In the genomic region with DNA sequence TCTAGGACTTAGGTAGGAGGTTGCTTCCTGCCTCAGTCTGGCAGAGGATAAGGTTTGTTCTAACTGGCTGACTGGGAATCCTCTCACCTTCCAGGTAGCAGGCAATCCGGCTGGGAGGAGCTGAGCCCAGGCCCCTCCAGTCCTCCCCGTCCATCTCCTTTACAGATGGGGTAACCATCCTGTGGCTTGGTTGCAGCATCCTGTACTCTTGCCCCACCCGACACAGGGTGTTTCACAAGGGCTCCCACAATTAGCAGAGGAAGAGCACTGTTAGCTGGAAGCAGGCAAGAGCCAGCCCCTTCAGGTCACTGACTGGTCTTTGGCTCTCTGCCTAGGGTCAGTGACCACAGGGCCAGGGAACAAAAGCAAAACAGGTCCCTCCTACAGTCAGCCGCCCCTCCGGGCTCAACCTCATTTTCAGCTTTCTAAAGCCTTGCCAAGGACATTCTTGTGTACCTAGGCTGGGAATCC, we compare ENCODE assay signal across 8 mouse cellular contexts. TPM values are rescaled to one million over a fixed set of nuclear protein-coding genes. Genes with fewer than 3 reads are reported as not detected.
DNase-seq lines count a peak whose midpoint lies in the region; ATAC-seq and TF ChIP-seq lines count a peak whose summit lies in the region.

No protein-coding gene starts in this region.

- H3K4me3 ChIP-seq in neural tube, embryonic 11.5 days (ENCODE audit: low read depth, low read length), result no peak overlapping the region
- no peak overlapping the region; the same call in 1 of the 2 replicates for H3K4me3 ChIP-seq in embryonic fibroblast, embryonic 13.5 days (ENCODE audit: insufficient read depth, low read length)
- no peak overlapping the region for H3K4me3 ChIP-seq in intestine, embryonic 14.5 days (ENCODE audit: low read depth, low read length)
- H3K4me3 ChIP-seq in liver, embryonic 14.5 days (ENCODE audit: insufficient read depth in 1 of 2, low read depth in 2 of 2, low read length in 2 of 2), result peak overlapping the region; percentile 64 to 89
- peak overlapping the region; percentile 4; the same call in 1 of the 2 replicates for H3K4me3 ChIP-seq in neural tube, embryonic 13.5 days

- peak overlapping the region; percentile 35 for H3K27ac ChIP-seq in neural tube, embryonic 11.5 days (ENCODE audit: low read depth, low read length)
- H3K27ac ChIP-seq in embryonic fibroblast, embryonic 13.5 days (ENCODE audit: insufficient read depth, low read length), result peak overlapping the region; percentile 90
- H3K27ac ChIP-seq in intestine, embryonic 14.5 days (ENCODE audit: low read depth), result peak overlapping the region; percentile 43; the same call in 1 of the 2 replicates
- H3K27ac ChIP-seq in liver, embryonic 14.5 days, result peak overlapping the region; percentile 99
- peak overlapping the region; percentile 47 for H3K27ac ChIP-seq in neural tube, embryonic 13.5 days (replicated peaks)

- DNase-seq in neural tube, embryonic 11.5 days (ENCODE audit: low spot score), result no peak
- no peak for DNase-seq in neural tube, embryonic 10.5 days (ENCODE audit: extremely low spot score, low spot score)
- no peak for DNase-seq in intestine, embryonic 14.5 days (ENCODE audit: low spot score)
- DNase-seq in liver, embryonic 14.5 days (ENCODE audit: low read depth in 3 of 3, low spot score in 3 of 3), result no peak
- no peak for DNase-seq in right cerebral cortex, postnatal 36 days (ENCODE audit: low spot score in 2 of 2)

- H3K9me3 ChIP-seq in neural tube, embryonic 11.5 days (ENCODE audit: control insufficient read depth, low read length), result no peaks in the 10 kb centered on the region
- no peaks in the 10 kb centered on the region for H3K9me3 ChIP-seq in intestine, embryonic 14.5 days (ENCODE audit: control insufficient read depth, low read length)
- no peaks in the 10 kb centered on the region for H3K9me3 ChIP-seq in liver, embryonic 14.5 days (ENCODE audit: control insufficient read depth, low read length)
- no peaks in the 10 kb centered on the region for H3K9me3 ChIP-seq in neural tube, embryonic 13.5 days

- peak overlapping the region; percentile 35; the same call in 1 of the 2 replicates for H3K9ac ChIP-seq in neural tube, embryonic 11.5 days (ENCODE audit: low read length)
- no peak overlapping the region for H3K9ac ChIP-seq in intestine, embryonic 14.5 days (ENCODE audit: low read length)
- peak overlapping the region; percentile 99 for H3K9ac ChIP-seq in liver, embryonic 14.5 days (replicated peaks)
- peak overlapping the region; percentile 96 for H3K9ac ChIP-seq in neural tube, embryonic 13.5 days

- H3K36me3 ChIP-seq in neural tube, embryonic 11.5 days (ENCODE audit: control insufficient read depth, insufficient read depth, low read length), result peaks cover 9% of the 10 kb centered on the region
- H3K36me3 ChIP-seq in intestine, embryonic 14.5 days (ENCODE audit: control insufficient read depth, insufficient read depth, low read length), result peaks cover 16% of the 10 kb centered on the region
- peaks cover 9% of the 10 kb centered on the region for H3K36me3 ChIP-seq in liver, embryonic 14.5 days (replicated peaks; ENCODE audit: control insufficient read depth, insufficient read depth, low read depth)
- H3K36me3 ChIP-seq in neural tube, embryonic 13.5 days, result peaks cover 28% of the 10 kb centered on the region

- ATAC-seq in neural tube, embryonic 11.5 days (ENCODE audit: insufficient read depth, low FRiP score, low TSS enrichment), result no peak
- ATAC-seq in intestine, embryonic 14.5 days (replicated peaks; ENCODE audit: low FRiP score, low TSS enrichment, low read depth), result no peak
- peak; percentile 27 for ATAC-seq in liver, embryonic 14.5 days (ENCODE audit: insufficient read depth)
- no peak for ATAC-seq in neural tube, embryonic 13.5 days (ENCODE audit: low read depth)
- no peak for ATAC-seq in megakaryocyte-erythroid progenitor cell, adult 5-6 weeks (replicated peaks; ENCODE audit: low FRiP score, low TSS enrichment, poor library complexity, severe bottlenecking)

- peak overlapping the region; percentile 10; the same call in 1 of the 2 replicates for H3K4me2 ChIP-seq in neural tube, embryonic 11.5 days (ENCODE audit: low read depth)
- H3K4me2 ChIP-seq in intestine, embryonic 14.5 days (ENCODE audit: low read length), result peak overlapping the region; percentile 18
- peak overlapping the region; percentile 75 for H3K4me2 ChIP-seq in liver, embryonic 14.5 days (ENCODE audit: low read depth)
- H3K4me2 ChIP-seq in neural tube, embryonic 13.5 days, result peak overlapping the region; percentile 35

- WGBS in neural tube, embryonic 11.5 days, result 57% methylated on average over 5 of the region's 5 CpGs
- 47% methylated on average over 5 of the region's 5 CpGs for WGBS in intestine, embryonic 14.5 days
- WGBS in liver, embryonic 14.5 days (ENCODE audit: insufficient replicate concordance), result 23% methylated on average over 5 of the region's 5 CpGs
- 43% methylated on average over 5 of the region's 5 CpGs for WGBS in neural tube, embryonic 13.5 days

- no peak for TF ChIP-seq POLR2A in embryonic fibroblast, embryonic 13.5 days (IDR thresholded peaks at IDR 0.05; ENCODE audit: low read depth, low read length)

- no peaks in the 10 kb centered on the region for H3K27me3 ChIP-seq in neural tube, embryonic 11.5 days (ENCODE audit: control insufficient read depth, insufficient read depth, low read length)
- no peaks in the 10 kb centered on the region for H3K27me3 ChIP-seq in intestine, embryonic 14.5 days (replicated peaks; ENCODE audit: control insufficient read depth, insufficient read depth, low read length)
- no peaks in the 10 kb centered on the region for H3K27me3 ChIP-seq in liver, embryonic 14.5 days (ENCODE audit: control insufficient read depth, insufficient read depth, low read length)
- no peaks in the 10 kb centered on the region for H3K27me3 ChIP-seq in neural tube, embryonic 13.5 days

- peaks cover 14% of the 10 kb centered on the region for H3K4me1 ChIP-seq in neural tube, embryonic 11.5 days (ENCODE audit: control insufficient read depth, insufficient read depth, low read length)
- H3K4me1 ChIP-seq in embryonic fibroblast, embryonic 13.5 days (ENCODE audit: control insufficient read depth, insufficient read depth, low read length), result peaks cover 8% of the 10 kb centered on the region; the same call in 1 of the 2 replicates
- H3K4me1 ChIP-seq in intestine, embryonic 14.5 days (replicated peaks; ENCODE audit: control insufficient read depth, insufficient read depth, low read length), result peaks cover 22% of the 10 kb centered on the region
- peaks cover 37 to 52% of the 10 kb centered on the region in 2 experiments for H3K4me1 ChIP-seq in liver, embryonic 14.5 days (replicated peaks; ENCODE audit: control insufficient read depth in 2 of 2, insufficient read depth in 2 of 2, low read length in 1 of 2)
- H3K4me1 ChIP-seq in neural tube, embryonic 13.5 days (replicated peaks), result peaks cover 39% of the 10 kb centered on the region

- no peak for TF ChIP-seq EP300 in liver, embryonic 14.5 days (IDR thresholded peaks at IDR 0.05; ENCODE audit: low read depth)

- no peak for TF ChIP-seq CTCF in embryonic fibroblast, embryonic 13.5 days (IDR thresholded peaks at IDR 0.05; ENCODE audit: borderline replicate concordance, insufficient read depth, low read length)
- TF ChIP-seq CTCF in liver, embryonic 14.5 days (IDR thresholded peaks at IDR 0.05; ENCODE audit: low read depth), result no peak

RNA-seq across cellular contexts. Expression of a gene that starts 3.0 kb away (rescaled TPM):
- polyA plus RNA-seq in neural tube, embryonic 11.5 days (2014; fragmentation: Nextera tagmentation; extraction: Ambion mirVana), result 26.5 and 27.5 TPM in 2 replicates
- polyA plus RNA-seq in embryonic fibroblast, embryonic 13.5 days (2011; ENCODE audit: insufficient read length, low read depth, missing spikeins), result 39.4 and 43.9 TPM in 2 replicates
- polyA plus RNA-seq in intestine, embryonic 14.5 days (2014; fragmentation: Nextera tagmentation; extraction: Ambion mirVana), result 20.1 and 25.0 TPM in 2 replicates
- polyA plus RNA-seq in liver, embryonic 14.5 days (2012; rRNA removed), result 29.5 and 30.9 TPM in 2 replicates
- polyA plus RNA-seq in liver, embryonic 14.5 days (2014; fragmentation: Nextera tagmentation; extraction: Ambion mirVana), result 20.9 and 25.9 TPM in 2 replicates
- polyA plus RNA-seq in neural tube, embryonic 13.5 days (2015; fragmentation: Nextera tagmentation; extraction: Ambion mirVana), result 35.5 and 36.0 TPM in 2 replicates
- 26.0 and 31.6 TPM in 2 replicates for total RNA-seq in megakaryocyte-erythroid progenitor cell, adult 5-6 weeks (2014; fragmentation: Nextera tagmentation)
- total RNA-seq in megakaryocyte-erythroid progenitor cell, adult 5-6 weeks (2017), result 11.7 and 12.2 TPM in 2 replicates

RNA-seq across cellular contexts. Expression of a gene that starts 5.4 kb away (rescaled TPM):
- polyA plus RNA-seq in neural tube, embryonic 11.5 days (2014; fragmentation: Nextera tagmentation; extraction: Ambion mirVana), result 37.2 and 39.0 TPM in 2 replicates
- polyA plus RNA-seq in embryonic fibroblast, embryonic 13.5 days (2011; ENCODE audit: insufficient read length, low read depth, missing spikeins), result 15.9 and 19.2 TPM in 2 replicates
- 31.8 and 35.6 TPM in 2 replicates for polyA plus RNA-seq in intestine, embryonic 14.5 days (2014; fragmentation: Nextera tagmentation; extraction: Ambion mirVana)
- 27.6 and 30.8 TPM in 2 replicates for polyA plus RNA-seq in liver, embryonic 14.5 days (2012; rRNA removed)
- polyA plus RNA-seq in liver, embryonic 14.5 days (2014; fragmentation: Nextera tagmentation; extraction: Ambion mirVana), result 22.0 and 26.3 TPM in 2 replicates
- 52.0 and 55.2 TPM in 2 replicates for polyA plus RNA-seq in neural tube, embryonic 13.5 days (2015; fragmentation: Nextera tagmentation; extraction: Ambion mirVana)
- 62.8 and 79.3 TPM in 2 replicates for total RNA-seq in megakaryocyte-erythroid progenitor cell, adult 5-6 weeks (2014; fragmentation: Nextera tagmentation)
- 39.8 and 48.3 TPM in 2 replicates for total RNA-seq in megakaryocyte-erythroid progenitor cell, adult 5-6 weeks (2017)

RNA-seq across cellular contexts. Expression of a gene that starts 12.7 kb away (rescaled TPM):
- polyA plus RNA-seq in neural tube, embryonic 11.5 days (2014; fragmentation: Nextera tagmentation; extraction: Ambion mirVana), result 109 and 118 TPM in 2 replicates
- polyA plus RNA-seq in embryonic fibroblast, embryonic 13.5 days (2011; ENCODE audit: insufficient read length, low read depth, missing spikeins), result 39.5 and 45.2 TPM in 2 replicates
- 157 and 179 TPM in 2 replicates for polyA plus RNA-seq in intestine, embryonic 14.5 days (2014; fragmentation: Nextera tagmentation; extraction: Ambion mirVana)
- 127 and 135 TPM in 2 replicates for polyA plus RNA-seq in liver, embryonic 14.5 days (2012; rRNA removed)
- polyA plus RNA-seq in liver, embryonic 14.5 days (2014; fragmentation: Nextera tagmentation; extraction: Ambion mirVana), result 86.2 and 99.6 TPM in 2 replicates
- 167 and 175 TPM in 2 replicates for polyA plus RNA-seq in neural tube, embryonic 13.5 days (2015; fragmentation: Nextera tagmentation; extraction: Ambion mirVana)
- 74.6 and 87.3 TPM in 2 replicates for total RNA-seq in megakaryocyte-erythroid progenitor cell, adult 5-6 weeks (2014; fragmentation: Nextera tagmentation)
- 28.5 and 29.6 TPM in 2 replicates for total RNA-seq in megakaryocyte-erythroid progenitor cell, adult 5-6 weeks (2017)

RNA-seq across cellular contexts. Expression of a gene that starts 13.1 kb away (rescaled TPM):
- 31.8 and 33.8 TPM in 2 replicates for polyA plus RNA-seq in neural tube, embryonic 11.5 days (2014; fragmentation: Nextera tagmentation; extraction: Ambion mirVana)
- 44.5 and 59.0 TPM in 2 replicates for polyA plus RNA-seq in embryonic fibroblast, embryonic 13.5 days (2011; ENCODE audit: insufficient read length, low read depth, missing spikeins)
- polyA plus RNA-seq in intestine, embryonic 14.5 days (2014; fragmentation: Nextera tagmentation; extraction: Ambion mirVana), result 22.4 and 23.2 TPM in 2 replicates
- 4.0 and 4.3 TPM in 2 replicates for polyA plus RNA-seq in liver, embryonic 14.5 days (2012; rRNA removed)
- 4.8 and 5.1 TPM in 2 replicates for polyA plus RNA-seq in liver, embryonic 14.5 days (2014; fragmentation: Nextera tagmentation; extraction: Ambion mirVana)
- polyA plus RNA-seq in neural tube, embryonic 13.5 days (2015; fragmentation: Nextera tagmentation; extraction: Ambion mirVana), result 24.7 and 24.8 TPM in 2 replicates
- 0.13 and 1.1 TPM in 2 replicates for total RNA-seq in megakaryocyte-erythroid progenitor cell, adult 5-6 weeks (2014; fragmentation: Nextera tagmentation)
- total RNA-seq in megakaryocyte-erythroid progenitor cell, adult 5-6 weeks (2017), result 1.5 TPM in 1 of 2 replicates, not detected in the other

RNA-seq across cellular contexts. Expression of a gene that starts 17.5 kb away (rescaled TPM):
- polyA plus RNA-seq in neural tube, embryonic 11.5 days (2014; fragmentation: Nextera tagmentation; extraction: Ambion mirVana), result 0.89 TPM in 1 of 2 replicates, not detected in the other
- polyA plus RNA-seq in embryonic fibroblast, embryonic 13.5 days (2011; ENCODE audit: insufficient read length, low read depth, missing spikeins), result not detected in 2 replicates
- 0.32 TPM in 1 of 2 replicates, not detected in the other for polyA plus RNA-seq in intestine, embryonic 14.5 days (2014; fragmentation: Nextera tagmentation; extraction: Ambion mirVana)
- 0.07 and 0.13 TPM in 2 replicates for polyA plus RNA-seq in liver, embryonic 14.5 days (2012; rRNA removed)
- 0.67 and 1.0 TPM in 2 replicates for polyA plus RNA-seq in liver, embryonic 14.5 days (2014; fragmentation: Nextera tagmentation; extraction: Ambion mirVana)
- polyA plus RNA-seq in neural tube, embryonic 13.5 days (2015; fragmentation: Nextera tagmentation; extraction: Ambion mirVana), result 0.66 and 1.7 TPM in 2 replicates
- 6.3 TPM in 1 of 2 replicates, not detected in the other for total RNA-seq in megakaryocyte-erythroid progenitor cell, adult 5-6 weeks (2014; fragmentation: Nextera tagmentation)
- not detected in 2 replicates for total RNA-seq in megakaryocyte-erythroid progenitor cell, adult 5-6 weeks (2017)

Comparison
In these comparisons a context has a peak if more than half of its experiments do, and no peak if none do; other contexts are left out.
1. H3K4me3 ChIP-seq: peak in liver, embryonic 14.5 days (2 of 2) and neural tube, embryonic 13.5 days (single experiment); none in neural tube, embryonic 11.5 days (single experiment), embryonic fibroblast, embryonic 13.5 days (single experiment) and intestine, embryonic 14.5 days (single experiment).
2. H3K27ac ChIP-seq: peak in every context shown above with its lines; median percentile 99 in liver, embryonic 14.5 days; 90 in embryonic fibroblast, embryonic 13.5 days; 47 in neural tube, embryonic 13.5 days; 43 in intestine, embryonic 14.5 days; 35 in neural tube, embryonic 11.5 days.
3. H3K4me2 ChIP-seq: peak in every context shown above with its lines; median percentile 75 in liver, embryonic 14.5 days; 35 in neural tube, embryonic 13.5 days; 18 in intestine, embryonic 14.5 days; 10 in neural tube, embryonic 11.5 days.